Mouse (Mus musculus): ENCODE data around the gene Ihh. TPM values are rescaled to one million over a fixed set of nuclear protein-coding genes. Genes with fewer than 3 reads are reported as not detected.
A peak's percentile ranks its signal among the peaks of the same experiment; 100 is the strongest.

Gene Ihh
- polyA plus RNA-seq, 1 experiment from 2014 or later = 0.16 TPM

GRCm38 (mm10) chr1:74926721-74927120 lies 24.8 kb downstream of the Ihh start:
- no peak for ATAC-seq
- no peak overlapping the region for H3K27ac ChIP-seq (ENCODE audit: low read length)
- H3K4me2 ChIP-seq (ENCODE audit: low read length) = no peak overlapping the region
- H3K36me3 ChIP-seq (ENCODE audit: control insufficient read depth, insufficient read depth, low read length) = no peaks in the 10 kb centered on the region
- H3K4me3 ChIP-seq (ENCODE audit: low read depth, low read length) = no peak overlapping the region
- H3K9ac ChIP-seq (ENCODE audit: low read depth, low read length) = no peak overlapping the region
- H3K27me3 ChIP-seq (ENCODE audit: control insufficient read depth, insufficient read depth, low read depth, low read length) = peaks cover 6% of the 10 kb centered on the region
- H3K4me1 ChIP-seq (ENCODE audit: control insufficient read depth, insufficient read depth, low read length) = no peaks in the 10 kb centered on the region
- no peaks in the 10 kb centered on the region for H3K9me3 ChIP-seq (replicated peaks; ENCODE audit: control insufficient read depth, low read length, poor library complexity, severe bottlenecking)
- 34% methylated on average over 6 of the region's 6 CpGs for WGBS

GRCm38 (mm10) chr1:74924464-74924863 lies 27.0 kb downstream of the Ihh start:
- no peak overlapping the region for H3K9ac ChIP-seq (ENCODE audit: low read depth, low read length)
- peaks cover 3% of the 10 kb centered on the region for H3K27me3 ChIP-seq (ENCODE audit: control insufficient read depth, insufficient read depth, low read depth, low read length)
- no peaks in the 10 kb centered on the region for H3K36me3 ChIP-seq (ENCODE audit: control insufficient read depth, insufficient read depth, low read length)
- no peak for ATAC-seq
- no peak overlapping the region for H3K4me3 ChIP-seq (ENCODE audit: low read depth, low read length)
- H3K4me2 ChIP-seq (ENCODE audit: low read length) = no peak overlapping the region
- WGBS = 64% methylated on average over 4 of the region's 4 CpGs
- no peak overlapping the region for H3K27ac ChIP-seq (ENCODE audit: low read length)
- no peaks in the 10 kb centered on the region for H3K9me3 ChIP-seq (replicated peaks; ENCODE audit: control insufficient read depth, low read length, poor library complexity, severe bottlenecking)
- H3K4me1 ChIP-seq (ENCODE audit: control insufficient read depth, insufficient read depth, low read length) = no peaks in the 10 kb centered on the region

GRCm38 (mm10) chr1:74915706-74916105 lies 35.8 kb downstream of the Ihh start:
- Histone ChIP-seq H3K36me3 (ENCODE audit: control insufficient read depth, insufficient read depth, low read length) (no peaks in the 10 kb centered on the region), H3K4me2 (ENCODE audit: low read length) (peak overlapping the region; percentile 7), H3K4me1 (ENCODE audit: control insufficient read depth, insufficient read depth, low read length) (no peaks in the 10 kb centered on the region), H3K4me3 (ENCODE audit: low read depth, low read length) (no peak overlapping the region), H3K27ac (ENCODE audit: low read length) (no peak overlapping the region), H3K27me3 (ENCODE audit: control insufficient read depth, insufficient read depth, low read depth, low read length) (no peaks in the 10 kb centered on the region), H3K9ac (ENCODE audit: low read depth, low read length) (no peak overlapping the region), H3K9me3 (replicated peaks; ENCODE audit: control insufficient read depth, low read length, poor library complexity, severe bottlenecking) (no peaks in the 10 kb centered on the region)
- WGBS = 23% methylated on average over 13 of the region's 13 CpGs
- no peak for ATAC-seq

- H3K27me3 ChIP-seq (ENCODE audit: control insufficient read depth, insufficient read depth, low read depth, low read length) = peaks cover 42% of the 10 kb centered on the region
- WGBS = 28% methylated on average over 6 of the region's 6 CpGs
- no peak overlapping the region for H3K9ac ChIP-seq (ENCODE audit: low read depth, low read length)
Observed at GRCm38 (mm10) chr1:74902191-74902590, 49.3 kb downstream of the Ihh start.

GRCm38 (mm10) chr1:74901686-74902085 lies 49.8 kb downstream of the Ihh start:
- no peak overlapping the region for H3K4me2 ChIP-seq (ENCODE audit: low read length)
- no peak overlapping the region for H3K4me3 ChIP-seq (ENCODE audit: low read depth, low read length)
- H3K9ac ChIP-seq (ENCODE audit: low read depth, low read length) = no peak overlapping the region
- H3K9me3 ChIP-seq (replicated peaks; ENCODE audit: control insufficient read depth, low read length, poor library complexity, severe bottlenecking) = no peaks in the 10 kb centered on the region
- peaks cover 43% of the 10 kb centered on the region for H3K27me3 ChIP-seq (ENCODE audit: control insufficient read depth, insufficient read depth, low read depth, low read length)
- peaks cover 10% of the 10 kb centered on the region for H3K4me1 ChIP-seq (ENCODE audit: control insufficient read depth, insufficient read depth, low read length)
- no peak overlapping the region for H3K27ac ChIP-seq (ENCODE audit: low read length)
- no peak for ATAC-seq
- 4% methylated on average over 3 of the region's 3 CpGs for WGBS
- H3K36me3 ChIP-seq (ENCODE audit: control insufficient read depth, insufficient read depth, low read length) = no peaks in the 10 kb centered on the region

More at GRCm38 (mm10) chr1:74902191-74902590, 49.3 kb downstream of the Ihh start:
- no peak overlapping the region for H3K4me3 ChIP-seq (ENCODE audit: low read depth, low read length)
- no peaks in the 10 kb centered on the region for H3K36me3 ChIP-seq (ENCODE audit: control insufficient read depth, insufficient read depth, low read length)
- peaks cover 10% of the 10 kb centered on the region for H3K4me1 ChIP-seq (ENCODE audit: control insufficient read depth, insufficient read depth, low read length)
- H3K4me2 ChIP-seq (ENCODE audit: low read length) = no peak overlapping the region
- ATAC-seq = no peak
- H3K9me3 ChIP-seq (replicated peaks; ENCODE audit: control insufficient read depth, low read length, poor library complexity, severe bottlenecking) = no peaks in the 10 kb centered on the region
- H3K27ac ChIP-seq (ENCODE audit: low read length) = no peak overlapping the region

GRCm38 (mm10) chr1:74900341-74901285 lies 50.9 kb downstream of the Ihh start:
- Histone ChIP-seq H3K4me3 (ENCODE audit: low read depth, low read length) (peak overlapping the region; percentile 38), H3K9ac (ENCODE audit: low read depth, low read length) (peak overlapping the region; percentile 58), H3K4me1 (ENCODE audit: control insufficient read depth, insufficient read depth, low read length) (peaks cover 12% of the 10 kb centered on the region), H3K27me3 (ENCODE audit: control insufficient read depth, insufficient read depth, low read depth, low read length) (peaks cover 49% of the 10 kb centered on the region), H3K4me2 (ENCODE audit: low read length) (peak overlapping the region; percentile 75), H3K9me3 (replicated peaks; ENCODE audit: control insufficient read depth, low read length, poor library complexity, severe bottlenecking) (no peaks in the 10 kb centered on the region), H3K27ac (ENCODE audit: low read length) (no peak overlapping the region), H3K36me3 (ENCODE audit: control insufficient read depth, insufficient read depth, low read length) (no peaks in the 10 kb centered on the region)
- ATAC-seq = no peak
- WGBS = under 1% methylated on average over 54 of the region's 66 CpGs

GRCm38 (mm10) chr1:74898656-74899431 lies 52.6 kb downstream of the Ihh start:
- Histone ChIP-seq H3K4me2 (ENCODE audit: low read length) (no peak overlapping the region), H3K9ac (ENCODE audit: low read depth, low read length) (no peak overlapping the region), H3K4me3 (ENCODE audit: low read depth, low read length) (no peak overlapping the region), H3K9me3 (replicated peaks; ENCODE audit: control insufficient read depth, low read length, poor library complexity, severe bottlenecking) (no peaks in the 10 kb centered on the region), H3K4me1 (ENCODE audit: control insufficient read depth, insufficient read depth, low read length) (peaks cover 12% of the 10 kb centered on the region), H3K36me3 (ENCODE audit: control insufficient read depth, insufficient read depth, low read length) (no peaks in the 10 kb centered on the region), H3K27ac (ENCODE audit: low read length) (no peak overlapping the region), H3K27me3 (ENCODE audit: control insufficient read depth, insufficient read depth, low read depth, low read length) (peaks cover 58% of the 10 kb centered on the region)
- ATAC-seq = no peak
- 10% methylated on average over 5 of the region's 10 CpGs for WGBS

- ATAC-seq = no peak
- Histone ChIP-seq H3K27me3 (ENCODE audit: control insufficient read depth, insufficient read depth, low read depth, low read length) (peaks cover 57% of the 10 kb centered on the region), H3K4me1 (ENCODE audit: control insufficient read depth, insufficient read depth, low read length) (peaks cover 16% of the 10 kb centered on the region), H3K9me3 (replicated peaks; ENCODE audit: control insufficient read depth, low read length, poor library complexity, severe bottlenecking) (no peaks in the 10 kb centered on the region), H3K27ac (ENCODE audit: low read length) (no peak overlapping the region), H3K4me3 (ENCODE audit: low read depth, low read length) (no peak overlapping the region), H3K4me2 (ENCODE audit: low read length) (no peak overlapping the region), H3K36me3 (ENCODE audit: control insufficient read depth, insufficient read depth, low read length) (no peaks in the 10 kb centered on the region), H3K9ac (ENCODE audit: low read depth, low read length) (no peak overlapping the region)
- WGBS = 4% methylated on average over 6 of the region's 7 CpGs
Observed at GRCm38 (mm10) chr1:74897976-74898375, 53.5 kb downstream of the Ihh start.

Measured in midbrain, embryonic 16.5 days (tissue).